Mouse (Mus musculus): ENCODE measurements at regions not wholly inside any gene's neighbourhood (a gene's known extent, or its start where the extent isn't known, plus 50 kb on each side); places are given as distances from the start of the nearest gene placed in this dataset.
"Not testable (repeated sequence)": the region's sequence is repeated elsewhere in the genome, so short reads cannot be mapped to it uniquely, and the experiment has no call there.

GRCm38 (mm10) chrX:76077781-76078180 is 186.3 kb upstream of the Cldn34b3 start:
- no peak for DNase-seq

GRCm38 (mm10) chrX:76082670-76083069 is 181.4 kb upstream of the Cldn34b3 start:
- no peak for DNase-seq

- DNase-seq: no peak
Measured at GRCm38 (mm10) chrX:76110763-76111474, 153.2 kb upstream of the Cldn34b3 start.

GRCm38 (mm10) chrX:76116086-76116485 is 148.0 kb upstream of the Cldn34b3 start:
- no peak for DNase-seq

- no peak for DNase-seq
Measured at GRCm38 (mm10) chrX:76116562-76116961, 147.5 kb upstream of the Cldn34b3 start.

GRCm38 (mm10) chrX:76120936-76121335 is 143.2 kb upstream of the Cldn34b3 start:
- DNase-seq: no peak

- DNase-seq: peak in 1 of 2 experiments; percentile 1
Measured at GRCm38 (mm10) chrX:76123355-76123754, 140.7 kb upstream of the Cldn34b3 start.

GRCm38 (mm10) chrX:76137729-76138128 is 126.4 kb upstream of the Cldn34b3 start:
- DNase-seq: no peak

- no peak for DNase-seq
Measured at GRCm38 (mm10) chrX:76141022-76141421, 123.1 kb upstream of the Cldn34b3 start.

- DNase-seq: not testable (repeated sequence)
Measured at GRCm38 (mm10) chrX:76174806-76175205, 89.3 kb upstream of the Cldn34b3 start.

GRCm38 (mm10) chrX:76181446-76182148 is 82.5 kb upstream of the Cldn34b3 start:
- DNase-seq: peak in 1 of 2 experiments; percentile 14

GRCm38 (mm10) chrX:76200607-76201006 is 63.5 kb upstream of the Cldn34b3 start:
- DNase-seq: no peak

GRCm38 (mm10) chrX:76201366-76201765 is 62.7 kb upstream of the Cldn34b3 start:
- DNase-seq: peak; percentile 7 to 38

Data from cerebellum, postnatal 36 days (tissue).